Mouse (Mus musculus) bone marrow, adult 2 months (tissue): ENCODE measurements around the gene 4921517D22Rik. TPM values are rescaled to one million over a fixed set of nuclear protein-coding genes. Genes with fewer than 3 reads are reported as not detected.
"Not testable (repeated sequence)": the region's sequence is repeated elsewhere in the genome, so short reads cannot be mapped to it uniquely, and the experiment has no call there.

Source experiments
- H3K27ac ChIP-seq: fragments of 200-500 bp; 2 replicates; pipeline ENCODE4 v1.5.1; 2012; ENCODE audit warnings: low read depth, mild to moderate bottlenecking, control low read depth, inconsistent platforms, low read length; ENCODE audit not compliant: control insufficient read depth, poor library complexity, insufficient read depth
- H3K4me1 ChIP-seq: fragments of 200-500 bp; 2 replicates; pipeline ENCODE4 v1.6.1; 2011; ENCODE audit warnings: low read length; ENCODE audit not compliant: control insufficient read depth, insufficient read depth
- H3K4me3 ChIP-seq: fragments of 200-500 bp; replicated peaks from 2 replicates; pipeline ENCODE3; 2011; ENCODE audit warnings: mild to moderate bottlenecking, low read depth, low read length, control low read depth; ENCODE audit not compliant: control insufficient read depth
- CTCF ChIP-seq: fragments of 200-500 bp; IDR thresholded peaks from 2 replicates; pipeline ENCODE4 v1.5.1; 2011; ENCODE audit warnings: low read length, control low read depth; ENCODE audit not compliant: control insufficient read depth, insufficient read depth
- POLR2A ChIP-seq: fragments of 200-500 bp; IDR thresholded peaks from 2 replicates; pipeline ENCODE4 v1.6.1; 2011; ENCODE audit warnings: low read depth, mild to moderate bottlenecking, control low read depth, low read length, borderline replicate concordance; ENCODE audit not compliant: control insufficient read depth
- WGBS: fragments of 180-500 bp; shearing (Covaris S2); methylation state at CpG from one replicate; pipeline ENCODE4 v1.1.7; 2018; 5-methylcytosine and 5-hydroxymethylcytosine counted together
- polyA plus RNA-seq: library from polyadenylated mRNA; stranded (reverse); fragments of >200 nt; gene quantifications from 2 replicates; pipeline ENCODE4 v1.2.4, GENCODE M21; 2011; ENCODE audit warnings: low replicate concordance; ENCODE audit not compliant: missing spikeins, insufficient read depth, insufficient read length

4921517D22Rik gene
- polyA plus RNA-seq, 1 experiment: not detected

- Histone ChIP-seq H3K4me1 (no peaks in the 10 kb centered on the region), H3K27ac (no peak overlapping the region), H3K4me3 (no peak overlapping the region)
- no peak for TF ChIP-seq POLR2A
- TF ChIP-seq CTCF: peak; percentile 97
- 19% methylated on average over 7 of the region's 7 CpGs for WGBS
These were observed 34.6 kb upstream of the 4921517D22Rik start for GRCm38 (mm10) chr13:59728378-59729093.

- WGBS: 38% methylated on average over 29 of the region's 29 CpGs
- no peak overlapping the region for H3K4me3 ChIP-seq
- no peak overlapping the region for H3K27ac ChIP-seq
- TF ChIP-seq CTCF: no peak
- TF ChIP-seq POLR2A: no peak
- no peaks in the 10 kb centered on the region for H3K4me1 ChIP-seq
These were observed 32.4 kb upstream of the 4921517D22Rik start for GRCm38 (mm10) chr13:59726139-59726867.

GRCm38 (mm10) chr13:59722089-59722488 lies 28.2 kb upstream of the 4921517D22Rik start:
- not testable (repeated sequence) for H3K4me1 ChIP-seq, H3K4me3 ChIP-seq, H3K27ac ChIP-seq
- 65% methylated on average over 1 of the region's 1 CpGs for WGBS

DNA sequence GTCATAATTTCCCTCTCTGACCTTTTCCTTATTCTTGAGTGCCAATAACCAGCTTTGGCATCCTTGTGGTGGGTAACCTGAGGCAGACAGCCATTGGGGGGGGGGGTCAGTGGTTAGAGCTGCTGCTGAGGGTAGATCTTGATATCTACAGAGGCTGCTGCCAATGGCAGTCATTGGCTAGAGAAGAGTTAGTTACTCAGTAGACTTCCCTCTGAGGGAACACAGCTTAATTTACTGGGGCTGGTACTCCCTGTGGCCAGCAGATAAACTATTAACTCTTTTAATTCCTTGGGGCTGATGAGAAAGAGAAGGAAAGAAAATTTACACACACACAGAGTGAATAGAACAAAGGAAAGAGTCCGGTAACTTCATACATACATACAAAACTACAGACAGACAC lies 25.6 kb upstream of the 4921517D22Rik start:
- H3K27ac ChIP-seq: no peak overlapping the region
- TF ChIP-seq CTCF: no peak
- no peak for TF ChIP-seq POLR2A
- H3K4me1 ChIP-seq: no peaks in the 10 kb centered on the region
- 64% methylated on average over 1 of the region's 1 CpGs for WGBS
- H3K4me3 ChIP-seq: no peak overlapping the region

DNA sequence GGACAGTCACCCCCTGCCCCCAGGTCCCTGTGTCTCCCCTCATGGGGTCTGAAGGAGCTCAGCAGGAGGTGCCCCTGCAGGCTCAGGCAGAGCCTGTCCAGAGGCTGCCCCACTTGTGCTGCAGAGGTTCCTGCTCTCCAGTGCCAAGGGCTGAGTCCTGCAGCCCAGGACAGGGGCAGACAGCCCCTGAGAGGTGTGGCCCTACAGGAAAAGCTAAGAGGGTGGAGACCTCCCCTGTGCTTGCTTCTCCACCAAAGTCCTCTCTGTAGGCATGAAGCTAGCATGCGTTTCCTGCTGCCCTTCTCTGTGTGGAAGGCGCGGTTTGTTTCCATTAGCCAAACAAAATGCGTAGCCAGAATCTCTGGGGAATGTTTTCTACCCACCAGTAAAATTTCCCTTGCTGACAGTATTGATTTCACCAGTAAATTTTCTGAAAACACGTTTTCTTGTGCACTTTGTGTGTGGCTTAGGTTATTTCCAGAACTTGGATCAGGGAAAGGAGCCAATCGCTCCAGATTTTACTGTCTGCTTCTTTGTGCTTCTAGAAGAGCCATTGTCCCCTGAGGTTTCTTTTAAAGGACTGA lies 25.0 kb upstream of the 4921517D22Rik start:
- H3K4me3 ChIP-seq, H3K4me1 ChIP-seq, H3K27ac ChIP-seq: not testable (repeated sequence)
- 15% methylated on average over 6 of the region's 6 CpGs for WGBS

DNA sequence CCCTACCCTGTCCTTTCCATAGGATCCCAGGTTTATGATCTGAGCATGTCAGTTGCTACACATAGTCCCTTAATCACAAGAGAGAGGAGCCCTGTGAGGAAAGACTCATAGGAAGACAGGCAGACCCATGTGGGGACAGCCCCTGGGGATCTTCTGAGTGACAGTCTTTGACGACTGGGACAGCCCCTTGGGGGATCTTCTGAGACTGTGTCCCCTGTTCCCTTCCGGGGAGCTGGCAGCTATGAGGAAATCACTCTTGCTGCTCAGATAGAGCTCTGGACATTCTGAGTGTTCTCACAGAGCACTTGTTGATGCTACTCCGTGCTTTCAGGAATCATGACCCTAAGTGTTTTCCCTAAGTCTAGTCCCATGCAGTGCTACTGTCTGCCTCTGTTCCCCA lies 19.8 kb upstream of the 4921517D22Rik start:
- Histone ChIP-seq H3K4me1 (no peaks in the 10 kb centered on the region), H3K4me3 (no peak overlapping the region), H3K27ac (no peak overlapping the region)
- whole genome bisulfite sequencing: 39% methylated on average over 3 of the region's 3 CpGs
- no peak for TF ChIP-seq POLR2A
- no peak for TF ChIP-seq CTCF

DNA sequence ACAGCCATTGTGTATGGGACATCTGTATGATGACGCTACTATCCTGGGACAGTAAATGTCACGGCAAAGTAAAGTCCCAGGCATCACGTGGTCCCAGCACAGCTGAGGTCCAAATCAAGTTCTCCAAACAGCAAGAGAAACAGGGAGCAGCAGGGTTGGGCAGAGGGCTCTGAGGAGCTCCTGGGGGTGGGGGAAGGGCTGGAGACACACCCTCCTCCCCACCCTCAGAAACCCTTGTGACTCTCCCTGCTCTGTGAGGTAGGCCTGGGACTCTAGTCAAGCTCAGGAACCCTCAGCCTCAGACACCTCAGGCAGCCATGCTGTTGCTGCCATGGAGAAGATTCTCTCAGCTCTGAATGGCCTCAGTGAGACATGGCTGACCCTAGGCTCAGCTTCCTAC lies 18.1 kb upstream of the 4921517D22Rik start, which contains the start of gene Spata31d1b:
Gene Spata31d1b, plus strand, starts transcription at position 301 of the 400 bp plus-strand sequence.
- not testable (repeated sequence) for H3K27ac ChIP-seq, H3K4me3 ChIP-seq, H3K4me1 ChIP-seq
- 72% methylated on average over 3 of the region's 3 CpGs for WGBS

DNA sequence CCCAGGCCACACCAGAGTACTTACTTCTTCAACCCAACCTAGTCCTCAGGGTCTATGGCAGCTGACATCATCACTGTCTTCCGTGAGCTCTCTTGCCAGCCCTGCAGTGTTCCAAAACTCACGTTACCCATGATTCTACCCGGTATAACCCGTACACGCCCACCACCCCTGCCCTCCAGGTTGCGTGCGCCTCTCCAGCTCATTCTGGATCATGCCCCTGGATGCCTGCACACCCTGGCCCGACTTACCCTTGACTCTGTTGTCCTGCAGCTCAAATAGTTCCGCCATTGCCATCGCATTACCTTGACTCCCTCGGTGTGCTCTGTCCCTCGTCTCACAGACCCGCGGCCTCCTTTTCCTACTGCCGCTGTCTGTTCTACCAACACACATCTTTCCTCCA lies 16.3 kb upstream of the 4921517D22Rik start, which contains the start of gene Spata31d1a:
Gene Spata31d1a, minus strand, starts transcription at position 101 of the 400 bp plus-strand sequence.
- Histone ChIP-seq H3K4me1 (no peaks in the 10 kb centered on the region), H3K27ac (no peak within 1 kb of the TSS), H3K4me3 (no peak within 1 kb of the TSS)
- no peak for TF ChIP-seq POLR2A
- TF ChIP-seq CTCF: no peak
- 86% methylated on average over 15 of the region's 15 CpGs for WGBS

DNA sequence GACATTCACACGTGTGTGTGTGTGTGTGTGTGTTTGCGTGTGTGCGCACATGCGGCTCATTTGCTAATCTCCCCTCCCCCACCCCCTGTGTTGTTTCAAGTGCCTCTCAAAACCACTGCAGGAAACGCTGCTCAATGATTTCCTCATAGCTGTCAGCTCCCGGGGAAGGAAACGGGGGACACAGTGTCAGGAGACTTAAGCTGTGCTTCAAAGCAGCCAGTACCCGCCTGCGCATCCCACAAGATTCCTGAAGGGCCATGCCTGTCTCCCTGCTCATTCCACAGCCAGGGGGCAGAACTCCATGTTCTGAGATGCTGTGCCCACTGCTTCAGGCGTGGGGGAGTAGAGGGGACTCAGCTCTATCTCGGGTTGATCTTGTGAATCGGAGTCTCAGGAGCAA lies 10.7 kb upstream of the 4921517D22Rik start:
- Histone ChIP-seq H3K27ac (no peak overlapping the region), H3K4me1 (no peaks in the 10 kb centered on the region; the same call in 1 of the 2 replicates), H3K4me3 (peak overlapping the region; percentile 49)
- TF ChIP-seq POLR2A: no peak
- no peak for TF ChIP-seq CTCF
- 8% methylated on average over 12 of the region's 12 CpGs for WGBS
